Mouse (Mus musculus) myocyte (in vitro differentiated cells): Measurements from ENCODE around the gene Tspan7. TPM values are rescaled to one million over a fixed set of nuclear protein-coding genes. Genes with fewer than 3 reads are reported as not detected.

ENCODE experiments used
- H3K27me3 ChIP-seq: one replicate; pipeline ENCODE4 v1.6.1; 2011; ENCODE audit not compliant: control insufficient read depth, insufficient read depth, insufficient read length
- H3K36me3 ChIP-seq: one replicate; pipeline ENCODE4 v1.6.1; 2011; ENCODE audit not compliant: control insufficient read depth, insufficient read depth
- H3K4me2 ChIP-seq: one replicate; pipeline ENCODE4 v1.6.1; 2011; ENCODE audit warnings: low read depth, control low read depth
- H3K4me3 ChIP-seq: one replicate; pipeline ENCODE4 v1.5.1; 2011; ENCODE audit warnings: mild to moderate bottlenecking, control low read depth, moderate library complexity
- H3K79me2 ChIP-seq: one replicate; pipeline ENCODE4 v1.6.1; 2011; ENCODE audit not compliant: control insufficient read depth, insufficient read depth
- H3ac ChIP-seq: one replicate; pipeline ENCODE4 v1.6.1; 2011; ENCODE audit not compliant: control insufficient read depth, insufficient read length
- CEBPB ChIP-seq: IDR thresholded peaks from 2 replicates; pipeline ENCODE4 v1.6.1; 2011; ENCODE audit warnings: mild to moderate bottlenecking, moderate library complexity; ENCODE audit not compliant: poor library complexity, insufficient read depth, severe bottlenecking
- E2F4 ChIP-seq: IDR thresholded peaks from one replicate; pipeline ENCODE4 v1.6.1; 2011; ENCODE audit warnings: mild to moderate bottlenecking, control low read depth, moderate library complexity; ENCODE audit not compliant: insufficient read depth
- MAX ChIP-seq: IDR thresholded peaks from one replicate; pipeline ENCODE4 v1.6.1; 2011; ENCODE audit warnings: low read depth, mild to moderate bottlenecking, control low read depth
- MYOD1 ChIP-seq, 3 experiments: IDR thresholded peaks; one replicate each; pipeline ENCODE4 v1.6.1; 2011; ENCODE audit warnings: control low read depth in 2 of 3, low read depth in 2 of 3, mild to moderate bottlenecking in 2 of 3, moderate library complexity in 1 of 3; ENCODE audit not compliant: insufficient read length in 2 of 3, control insufficient read depth in 1 of 3
- MYOG ChIP-seq, 3 experiments: IDR thresholded peaks; one replicate each; pipeline ENCODE4 v1.6.1; 2011; ENCODE audit warnings: control low read depth in 2 of 3, low read depth in 2 of 3, mild to moderate bottlenecking in 2 of 3; ENCODE audit not compliant: insufficient read length in 2 of 3, control insufficient read depth in 1 of 3, insufficient read depth in 1 of 3
- POLR2A ChIP-seq: IDR thresholded peaks from one replicate; pipeline ENCODE4 v1.6.1; 2011; ENCODE audit warnings: low read depth, mild to moderate bottlenecking, control low read depth, moderate library complexity; ENCODE audit not compliant: insufficient read length
- POLR2AphosphoS2 ChIP-seq: IDR thresholded peaks from one replicate; pipeline ENCODE4 v1.6.1; 2011; ENCODE audit warnings: low read depth, control low read depth; ENCODE audit not compliant: insufficient read length
- REST ChIP-seq: IDR thresholded peaks from one replicate; pipeline ENCODE4 v1.6.1; 2011; ENCODE audit warnings: mild to moderate bottlenecking, control low read depth, moderate library complexity; ENCODE audit not compliant: insufficient read depth, insufficient read length
- SRF ChIP-seq: IDR thresholded peaks from one replicate; pipeline ENCODE4 v1.6.1; 2011; ENCODE audit warnings: low read depth; ENCODE audit not compliant: control insufficient read depth, insufficient read length
- TCF12 ChIP-seq: IDR thresholded peaks from one replicate; pipeline ENCODE4 v1.6.1; 2011; ENCODE audit warnings: mild to moderate bottlenecking, control low read depth; ENCODE audit not compliant: poor library complexity, insufficient read depth, severe bottlenecking
- TCF3 ChIP-seq: IDR thresholded peaks from one replicate; pipeline ENCODE4 v1.6.1; 2011; ENCODE audit warnings: low read depth, control low read depth; ENCODE audit not compliant: insufficient read length
- USF1 ChIP-seq: IDR thresholded peaks from one replicate; pipeline ENCODE4 v1.6.1; 2011; ENCODE audit warnings: low read depth, mild to moderate bottlenecking, control low read depth, moderate library complexity
- polyA plus RNA-seq: library from polyadenylated mRNA; unstranded; fragments of >200 nt; fragmentation: generic; extraction: Trizol; gene quantifications from one replicate; pipeline ENCODE4 v1.2.1, GENCODE M21; 2012; ENCODE audit warnings: missing spikeins

Tspan7 gene
- polyA plus RNA-seq, 1 experiment = 45.0 TPM

DNA sequence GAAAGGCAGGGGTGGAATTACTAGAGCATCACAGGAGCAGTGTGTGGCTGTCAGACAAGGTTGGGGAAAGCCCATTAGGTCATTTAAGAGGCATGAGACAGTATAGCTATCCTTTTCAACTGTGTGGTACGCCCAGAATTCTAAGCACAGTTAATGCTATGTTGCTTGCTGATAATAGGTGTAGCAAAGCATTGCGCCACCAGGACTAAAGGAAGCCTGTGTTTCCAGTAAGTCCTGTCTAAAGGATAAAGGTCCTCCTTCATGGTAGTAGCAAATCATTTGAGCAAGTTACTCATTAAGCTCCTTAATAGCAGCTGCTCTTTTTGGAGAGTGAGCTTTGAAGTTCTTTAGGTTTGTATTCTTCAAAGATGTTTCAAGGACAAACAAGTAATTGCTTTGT, 13.6 kb downstream of the Tspan7 start:
- TF ChIP-seq MYOD1 (IDR thresholded peaks at IDR 0.05; ENCODE audit: control insufficient read depth in 1 of 3, insufficient read length in 2 of 3, low read depth in 2 of 3) = no peak
- TF ChIP-seq TCF3 = no peak
- no peak for TF ChIP-seq MAX
- TF ChIP-seq SRF = no peak
- TF ChIP-seq CEBPB = no peak
- no peak for TF ChIP-seq POLR2A
- no peak overlapping the region for H3K4me3 ChIP-seq
- no peak overlapping the region for H3K4me2 ChIP-seq
- H3K79me2 ChIP-seq = no peaks in the 10 kb centered on the region
- H3K36me3 ChIP-seq = no peaks in the 10 kb centered on the region
- H3ac ChIP-seq = no peak overlapping the region
- no peaks in the 10 kb centered on the region for H3K27me3 ChIP-seq

DNA sequence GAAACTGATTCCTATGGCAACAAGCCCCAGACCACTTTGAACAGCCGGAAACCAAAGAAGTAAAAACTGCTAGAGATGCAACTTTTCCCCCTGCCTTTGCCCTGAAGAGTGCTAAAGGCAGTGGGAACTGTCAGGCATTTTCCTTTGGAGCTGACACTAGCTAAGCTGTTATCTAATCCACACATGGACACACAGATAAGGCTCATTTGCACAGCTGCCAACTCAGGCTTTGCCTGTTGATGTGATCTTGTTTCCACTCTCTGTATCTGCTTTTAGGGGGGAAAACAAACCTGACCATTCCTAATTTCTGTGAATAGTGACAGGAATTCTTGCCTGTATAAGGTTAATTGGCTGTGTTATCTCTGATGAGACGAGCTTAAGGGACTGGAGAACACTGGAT, 17.7 kb downstream of the Tspan7 start:
- H3K36me3 ChIP-seq = no peaks in the 10 kb centered on the region
- H3K79me2 ChIP-seq = no peaks in the 10 kb centered on the region
- H3ac ChIP-seq = no peak overlapping the region
- H3K4me2 ChIP-seq = no peak overlapping the region
- H3K27me3 ChIP-seq = no peaks in the 10 kb centered on the region
- no peak overlapping the region for H3K4me3 ChIP-seq
- TF ChIP-seq TCF12 (no peak), POLR2A (no peak), USF1 (no peak), TCF3 (no peak), E2F4 (no peak), CEBPB (no peak), MYOD1 (IDR thresholded peaks at IDR 0.05; ENCODE audit: control insufficient read depth in 1 of 3, insufficient read length in 2 of 3, low read depth in 2 of 3) (no peak), MAX (no peak), SRF (no peak), POLR2AphosphoS2 (no peak), MYOG (IDR thresholded peaks at IDR 0.05; ENCODE audit: control insufficient read depth in 1 of 3, insufficient read depth in 1 of 3, insufficient read length in 2 of 3, low read depth in 2 of 3) (no peak), REST (no peak)

DNA sequence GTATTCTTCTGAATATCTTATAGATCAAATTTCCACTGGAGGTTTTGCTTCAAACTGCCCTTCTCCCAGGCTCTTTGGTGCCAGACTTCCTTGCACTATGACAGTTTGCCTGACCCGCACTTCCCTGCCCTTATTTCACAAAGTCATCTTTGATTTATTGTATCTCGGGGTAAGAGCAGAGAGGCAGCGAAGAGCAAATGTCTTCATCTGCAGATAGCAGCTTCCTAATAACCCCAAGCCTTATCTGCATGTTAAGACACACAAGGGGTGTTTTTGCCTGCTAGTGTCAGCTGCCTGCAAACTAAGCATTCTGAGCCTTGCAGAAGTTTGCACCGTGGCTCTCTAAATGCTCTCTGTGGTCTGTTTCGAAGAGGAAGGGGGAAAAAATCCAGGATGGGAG, 29.5 kb downstream of the Tspan7 start:
- H3ac ChIP-seq = no peak overlapping the region
- H3K79me2 ChIP-seq = no peaks in the 10 kb centered on the region
- H3K27me3 ChIP-seq = no peaks in the 10 kb centered on the region
- H3K4me3 ChIP-seq = no peak overlapping the region
- H3K36me3 ChIP-seq = no peaks in the 10 kb centered on the region
- no peak for TF ChIP-seq POLR2AphosphoS2
- TF ChIP-seq CEBPB = no peak
- no peak for TF ChIP-seq POLR2A
- TF ChIP-seq USF1 = no peak
- no peak for TF ChIP-seq MYOG (IDR thresholded peaks at IDR 0.05; ENCODE audit: control insufficient read depth in 1 of 3, insufficient read depth in 1 of 3, insufficient read length in 2 of 3, low read depth in 2 of 3)
- TF ChIP-seq MAX = no peak
- TF ChIP-seq SRF = no peak
- no peak overlapping the region for H3K4me2 ChIP-seq

DNA sequence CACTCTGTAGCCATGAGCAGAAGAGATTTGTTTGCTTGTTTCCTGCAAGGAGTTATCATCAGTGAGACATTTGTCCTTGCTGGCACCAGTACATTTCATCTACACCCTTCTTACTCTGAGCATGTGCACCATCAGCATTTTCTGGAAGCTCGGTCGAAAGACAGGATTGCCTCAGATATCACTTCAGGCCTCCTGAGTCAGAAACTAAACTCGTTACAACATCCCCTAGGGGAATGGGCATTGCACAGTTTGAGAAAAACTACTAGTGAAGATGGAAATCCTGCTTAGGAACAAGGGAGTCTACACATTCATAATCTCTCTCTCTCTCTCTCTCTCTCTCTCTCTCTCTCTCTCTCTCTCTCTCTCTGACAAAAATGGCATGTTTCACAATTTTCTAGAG, 30.0 kb downstream of the Tspan7 start:
- Histone ChIP-seq H3K27me3 (no peaks in the 10 kb centered on the region), H3K36me3 (no peaks in the 10 kb centered on the region), H3K79me2 (no peaks in the 10 kb centered on the region), H3K4me3 (no peak overlapping the region), H3K4me2 (no peak overlapping the region), H3ac (no peak overlapping the region)
- TF ChIP-seq MYOD1 (IDR thresholded peaks at IDR 0.05; ENCODE audit: control insufficient read depth in 1 of 3, insufficient read length in 2 of 3, low read depth in 2 of 3) (no peak), TCF12 (no peak), USF1 (no peak)

DNA sequence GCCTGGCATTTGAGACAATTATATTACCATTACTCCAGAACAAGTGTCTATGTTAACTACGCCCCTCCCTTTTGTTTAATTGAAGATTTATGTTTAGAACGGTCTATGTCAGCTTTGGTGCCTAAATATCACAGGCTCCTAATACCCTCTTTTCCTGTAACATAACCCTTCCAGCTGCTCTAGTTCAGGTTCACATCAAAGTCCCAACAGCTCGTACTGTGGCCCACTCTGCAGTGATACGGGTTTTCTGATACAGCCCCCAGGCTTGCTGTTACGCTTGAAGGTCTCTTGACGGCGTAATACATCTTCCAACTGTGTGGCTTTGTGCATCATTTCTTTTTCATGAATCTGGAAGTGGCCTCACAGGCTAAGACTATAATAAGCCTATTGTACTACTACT, 31.5 kb downstream of the Tspan7 start:
- TF ChIP-seq MAX (no peak), USF1 (no peak), POLR2A (no peak), E2F4 (no peak), POLR2AphosphoS2 (no peak), CEBPB (no peak), REST (no peak), MYOG (IDR thresholded peaks at IDR 0.05; ENCODE audit: control insufficient read depth in 1 of 3, insufficient read depth in 1 of 3, insufficient read length in 2 of 3, low read depth in 2 of 3) (no peak), TCF3 (no peak), SRF (no peak), MYOD1 (IDR thresholded peaks at IDR 0.05; ENCODE audit: control insufficient read depth in 1 of 3, insufficient read length in 2 of 3, low read depth in 2 of 3) (no peak), TCF12 (no peak)
- Histone ChIP-seq H3ac (no peak overlapping the region), H3K36me3 (no peaks in the 10 kb centered on the region), H3K27me3 (no peaks in the 10 kb centered on the region), H3K79me2 (no peaks in the 10 kb centered on the region), H3K4me2 (no peak overlapping the region), H3K4me3 (no peak overlapping the region)
